Mouse (Mus musculus): Measurements from ENCODE around the gene Urb2.

DNA sequence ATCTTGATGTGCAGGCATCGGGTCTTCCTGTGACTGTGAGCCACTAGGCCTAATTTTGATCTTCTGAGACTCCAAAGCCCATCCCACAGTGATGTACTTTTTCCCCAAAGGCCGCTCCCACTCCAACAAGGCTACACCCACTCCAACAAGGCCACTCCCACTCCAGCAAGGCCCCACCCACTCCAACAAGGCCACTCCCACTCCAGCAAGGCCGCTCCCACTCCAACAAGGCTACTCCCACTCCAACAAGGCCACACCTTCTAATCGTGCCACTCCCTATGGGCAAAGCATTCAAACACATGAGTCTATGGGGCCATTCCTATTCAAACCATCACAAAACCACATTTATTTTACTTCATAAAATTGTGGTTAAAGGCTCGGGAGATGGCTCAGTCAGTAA lies 69.2 kb downstream of the Urb2 start:
- TF ChIP-seq CTCF (IDR thresholded peaks at IDR 0.05; ENCODE audit: low read depth, low read length) (no peak), POLR2AphosphoS5 (IDR thresholded peaks at IDR 0.05; ENCODE audit: insufficient replicate concordance, low read depth, low read length) (no peak)

Data from G1E (cell line).